11 mouse cellular contexts compared by ENCODE assay signal in the genomic region with DNA sequence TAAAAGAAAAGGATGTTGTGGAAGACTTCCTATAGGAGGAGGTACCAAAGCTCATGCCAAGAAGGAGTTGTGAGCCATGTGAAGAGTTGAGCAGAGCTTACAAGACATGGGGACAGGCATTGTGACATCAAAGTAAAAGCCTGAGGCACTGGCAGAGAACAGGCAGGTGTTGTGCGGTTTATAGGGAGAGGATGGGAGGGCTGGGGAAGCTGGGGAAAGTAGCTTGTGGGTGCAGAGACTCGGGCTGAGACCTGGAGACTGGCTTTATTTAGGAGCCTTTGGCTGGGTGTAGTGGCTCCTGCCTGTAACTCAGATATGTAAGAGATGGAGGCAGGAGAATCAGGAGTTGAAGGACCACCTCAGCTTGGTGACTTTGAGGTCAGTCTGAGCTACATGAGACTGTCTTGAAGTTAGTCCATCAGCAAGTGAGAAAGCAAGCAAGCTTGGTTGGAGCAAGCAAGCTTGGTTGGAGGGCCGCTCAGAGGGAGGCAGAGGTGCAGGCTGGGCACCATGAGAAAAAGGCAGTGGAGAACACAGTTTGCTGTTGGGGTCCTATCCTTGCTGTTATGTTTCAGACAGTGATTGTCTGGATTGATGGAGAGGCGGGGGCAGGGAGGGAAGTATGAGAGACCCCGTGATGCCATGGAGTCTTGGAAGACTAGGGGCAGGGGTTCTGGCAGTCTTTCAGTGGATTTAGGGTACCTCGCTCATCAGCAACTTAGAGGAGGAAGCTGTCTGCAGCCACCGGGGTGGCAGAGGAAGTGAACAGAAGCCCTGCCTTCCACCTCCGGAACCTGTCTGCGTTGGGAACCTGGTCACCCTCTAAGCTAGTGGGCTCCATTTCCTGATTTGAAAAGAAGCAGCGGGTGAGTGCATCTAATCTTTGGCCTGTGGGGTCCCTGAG. TPM values are rescaled to one million over a fixed set of nuclear protein-coding genes. Genes with fewer than 3 reads are reported as not detected.
A peak's percentile ranks its signal among the peaks of the same experiment; 100 is the strongest.
DNase-seq lines count a peak whose midpoint lies in the region; ATAC-seq and TF ChIP-seq lines count a peak whose summit lies in the region.
"Had no signal": no experiment of that assay in that cellular context is flagged by ENCODE, and none has a peak within 500 bp of the region (broad histone marks: within the 10 kb centered on the region; RNA-seq: fewer than 3 reads in every experiment).

A gene (plus strand): TSS at position 61 of the 904 bp plus-strand sequence.

- no peak for TF ChIP-seq CTCF in testis, adult 2 months (IDR thresholded peaks at IDR 0.05; ENCODE audit: control insufficient read depth, insufficient read depth, insufficient replicate concordance, low read depth, low read length)

- H3K4me3 ChIP-seq in testis, adult 2 months (ENCODE audit: control insufficient read depth, low read depth, low read length), result peak within 1 kb of the TSS; percentile 75
- H3K4me3 ChIP-seq: limb, embryonic 12.5 days; neural tube, embryonic 12.5 days had no signal

- no peaks in the 10 kb centered on the region for H3K36me3 ChIP-seq in testis, adult 2 months (ENCODE audit: control insufficient read depth, insufficient read depth, low read length)
- H3K36me3 ChIP-seq: limb, embryonic 12.5 days; neural tube, embryonic 12.5 days had no signal

- H3K27me3 ChIP-seq in testis, adult 2 months (ENCODE audit: control insufficient read depth, insufficient read depth, low read length), result no peaks in the 10 kb centered on the region
- H3K27me3 ChIP-seq: limb, embryonic 12.5 days; neural tube, embryonic 12.5 days had no signal

- H3K4me1 ChIP-seq in testis, adult 2 months (ENCODE audit: control insufficient read depth, insufficient read depth, low read length), result peaks cover 2% of the 10 kb centered on the region
- H3K4me1 ChIP-seq: neural tube, embryonic 12.5 days had no signal

- no peak for TF ChIP-seq POLR2A in testis, adult 2 months (IDR thresholded peaks at IDR 0.05; ENCODE audit: control insufficient read depth, low read depth, low read length)

- DNase-seq in testis, postnatal 14 days (ENCODE audit: low spot score), result no peak
- DNase-seq in thymus, postnatal 4 days, result peak; percentile 76
- no peak for DNase-seq in adrenal gland, adult 8-10 months
- DNase-seq in heart, adult 9 months (ENCODE audit: low spot score in 2 of 2), result no peak
- DNase-seq in urinary bladder, adult 2 months (ENCODE audit: low spot score), result no peak

- H3K27ac ChIP-seq in testis, adult 2 months (ENCODE audit: control insufficient read depth, insufficient read depth, low read depth, low read length), result no peak within 1 kb of the TSS; the same call in 1 of the 2 replicates
- H3K27ac ChIP-seq: limb, embryonic 12.5 days; neural tube, embryonic 12.5 days had no signal

- ATAC-seq in granulocyte monocyte progenitor cell, adult 5-6 weeks (replicated peaks; ENCODE audit: poor library complexity, severe bottlenecking), result peak; percentile 39
- no peak for ATAC-seq in monocyte, adult 5-6 weeks (replicated peaks; ENCODE audit: insufficient number of reproducible peaks, low FRiP score, low TSS enrichment, poor library complexity, severe bottlenecking)
- ATAC-seq: hindbrain, embryonic 16.5 days had no signal

RNA-seq across cellular contexts. Expression of the gene that starts here (rescaled TPM):
- 63.0 and 64.5 TPM in 2 replicates for polyA plus RNA-seq in testis, adult 2 months (2012; rRNA removed)
- total RNA-seq in granulocyte monocyte progenitor cell, adult 5-6 weeks (2014; fragmentation: Nextera tagmentation), result 154 and 178 TPM in 2 replicates
- 215 and 279 TPM in 2 replicates for total RNA-seq in granulocyte monocyte progenitor cell, adult 5-6 weeks (2017)
- 54.1 to 106 TPM (median 56.9 TPM) in 3 replicates for total RNA-seq in monocyte, adult 5-6 weeks (2017)
- total RNA-seq in adrenal gland, adult 8-10 months (2022), result 1 to 10 TPM; 3.1 to 9.0 (median 5.0) TPM
- 1.9 TPM in 2 replicates for polyA plus RNA-seq in urinary bladder, adult 2 months (2012; rRNA removed)

Comparison
In these comparisons a context has a peak if more than half of its experiments do, and no peak if none do; other contexts are left out.
1. RNA of the gene that starts here (polyA plus RNA-seq): 63.0 to 64.5 TPM in testis, adult 2 months; 1.9 TPM in urinary bladder, adult 2 months; every median in the first group is over 10 times any median in the second.